ENCODE assay signal across 17 mouse cellular contexts in the genomic region with DNA sequence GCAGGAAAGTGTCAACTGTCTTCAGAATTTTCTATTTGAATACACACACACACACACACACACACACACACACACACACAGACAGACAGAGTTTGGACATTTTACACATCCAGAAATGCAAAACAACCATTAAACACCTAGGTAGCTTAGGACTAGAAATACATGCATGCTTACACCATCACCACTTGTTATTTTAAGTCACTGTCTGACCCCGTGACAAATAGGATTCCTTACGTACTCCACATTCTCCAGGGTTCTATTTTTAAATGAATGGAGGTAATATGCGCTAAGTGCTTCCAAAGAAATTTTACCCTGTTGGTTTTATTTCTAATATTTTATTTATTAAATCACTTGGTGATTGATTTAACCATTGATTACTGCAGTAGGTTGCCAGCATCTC. TPM values are rescaled to one million over a fixed set of nuclear protein-coding genes. Genes with fewer than 3 reads are reported as not detected.
"Had no signal": no experiment of that assay in that cellular context is flagged by ENCODE, and none has a peak within 500 bp of the region (broad histone marks: within the 10 kb centered on the region; RNA-seq: fewer than 3 reads in every experiment).

No protein-coding gene starts in this region.

- DNase-seq: kidney, postnatal 14 days; left cerebral cortex, postnatal 4 days; liver, embryonic 13.5 days; lung, adult 18-20 months; midbrain, embryonic 14.5 days; retina, postnatal 1 day; right cerebral cortex, postnatal 4 days; spleen, adult 18-20 months; thymus, adult 18-20 months; thymus, postnatal 14 days had no signal

- H3K9ac ChIP-seq: kidney, embryonic 15.5 days; limb, embryonic 13.5 days; liver, embryonic 13.5 days; neural tube, embryonic 13.5 days had no signal

- H3K4me2 ChIP-seq: kidney, embryonic 15.5 days; limb, embryonic 13.5 days; liver, embryonic 13.5 days; neural tube, embryonic 13.5 days had no signal

- H3K4me1 ChIP-seq: kidney, embryonic 15.5 days; limb, embryonic 13.5 days; liver, embryonic 13.5 days; neural tube, embryonic 13.5 days had no signal

- H3K4me3 ChIP-seq: kidney, embryonic 15.5 days; limb, embryonic 13.5 days; liver, embryonic 13.5 days; neural tube, embryonic 13.5 days had no signal

- H3K36me3 ChIP-seq: kidney, embryonic 15.5 days; limb, embryonic 13.5 days; liver, embryonic 13.5 days; neural tube, embryonic 13.5 days had no signal

- H3K9me3 ChIP-seq: kidney, embryonic 15.5 days; limb, embryonic 13.5 days; liver, embryonic 13.5 days; neural tube, embryonic 13.5 days had no signal

- H3K27ac ChIP-seq: kidney, embryonic 15.5 days; limb, embryonic 13.5 days; liver, embryonic 13.5 days; neural tube, embryonic 13.5 days had no signal

- H3K27me3 ChIP-seq: kidney, embryonic 15.5 days; limb, embryonic 13.5 days; liver, embryonic 13.5 days; neural tube, embryonic 13.5 days had no signal

RNA-seq across cellular contexts. Expression of gene Lmod3, which starts 13.1 kb away (rescaled TPM):
- total RNA-seq: layer of hippocampus, postnatal 14 days; left cerebral cortex, adult 18-20 months; megakaryocyte-erythroid progenitor cell, adult 5-6 weeks had no signal
- polyA plus RNA-seq: midbrain, embryonic 14.5 days; stomach, embryonic 14.5 days had no signal
